Comparison of ENCODE assay signal across 24 mouse cellular contexts in genomic region chr9:70491176-70491575, GRCm38 (mm10).
"Had no signal": no experiment of that assay in that cellular context is flagged by ENCODE, and none has a peak within 500 bp of the region (broad histone marks: within the 10 kb centered on the region; RNA-seq: fewer than 3 reads in every experiment).

No protein-coding gene starts in this region.

- H3K9ac ChIP-seq: heart, embryonic 13.5 days; heart, embryonic 15.5 days; hindbrain, embryonic 13.5 days; hindbrain, embryonic 15.5 days; limb, embryonic 12.5 days; liver, embryonic 13.5 days; liver, postnatal 0 days had no signal

- H3K9me3 ChIP-seq: heart, embryonic 13.5 days; heart, embryonic 15.5 days; hindbrain, embryonic 13.5 days; hindbrain, embryonic 15.5 days; limb, embryonic 10.5 days; limb, embryonic 12.5 days; liver, embryonic 13.5 days; liver, embryonic 15.5 days had no signal

- H3K27me3 ChIP-seq: heart, embryonic 13.5 days; heart, embryonic 15.5 days; hindbrain, embryonic 13.5 days; hindbrain, embryonic 15.5 days; limb, embryonic 12.5 days; liver, embryonic 13.5 days; liver, embryonic 15.5 days had no signal

- H3K4me1 ChIP-seq: hindbrain, embryonic 13.5 days; hindbrain, embryonic 15.5 days; limb, embryonic 10.5 days; limb, embryonic 12.5 days had no signal

- H3K4me3 ChIP-seq: gastrocnemius, adult 2 months; heart, embryonic 13.5 days; heart, embryonic 15.5 days; hindbrain, embryonic 13.5 days; hindbrain, embryonic 15.5 days; layer of hippocampus, adult 2 months; left cerebral cortex, adult 2 months; limb, embryonic 10.5 days; limb, embryonic 12.5 days; liver, embryonic 13.5 days; liver, embryonic 15.5 days had no signal

- H3K27ac ChIP-seq: gastrocnemius, adult 2 months; heart, embryonic 13.5 days; heart, embryonic 15.5 days; hindbrain, embryonic 13.5 days; hindbrain, embryonic 15.5 days; hindbrain, postnatal 0 days; layer of hippocampus, adult 2 months; left cerebral cortex, adult 2 months; limb, embryonic 10.5 days; limb, embryonic 12.5 days; liver, embryonic 13.5 days; liver, embryonic 15.5 days had no signal

- DNase-seq: gastrocnemius, adult 2 months; gastrocnemius, postnatal 14 days; gastrocnemius, postnatal 36 days; heart, adult 18-20 months; heart, postnatal 14 days; heart, postnatal 36 days; kidney, adult 18-20 months; kidney, adult 8-10 months; kidney, postnatal 10 days; kidney, postnatal 25 days; kidney, postnatal 4 days; liver; liver, embryonic 13.5 days; liver, postnatal 0 days had no signal
